Mouse (Mus musculus): ENCODE data around the gene Wdr45.
"Not testable (repeated sequence)": the region's sequence is repeated elsewhere in the genome, so short reads cannot be mapped to it uniquely, and the experiment has no call there.

Gene Wdr45

GRCm38 (mm10) chrX:7714135-7714899 lies at the start of gene Wdr45:
Gene Wdr45, plus strand, starts transcription at chrX:7714333.
- DNase-seq (ENCODE audit: low spot score in 2 of 2): peak; percentile 90 to 91

DNA sequence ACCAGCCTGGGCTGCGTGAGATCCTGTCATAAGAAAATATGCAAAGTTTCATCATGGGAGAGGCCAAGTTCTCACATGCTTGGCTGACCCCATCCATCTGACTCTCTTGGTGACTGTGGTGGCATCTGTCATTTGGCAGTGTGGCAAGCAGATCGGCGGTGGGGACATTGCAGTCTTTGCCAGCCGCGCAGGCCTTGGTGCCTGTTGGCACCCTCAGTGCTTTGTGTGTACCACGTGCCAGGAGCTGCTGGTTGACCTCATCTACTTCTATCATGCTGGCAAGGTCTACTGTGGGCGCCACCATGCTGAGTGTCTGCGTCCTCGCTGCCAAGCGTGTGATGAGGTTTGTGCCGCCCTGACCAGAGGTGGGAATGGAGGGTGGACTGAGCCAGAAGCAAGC lies 49.3 kb upstream of the Wdr45 start:
- no peak for DNase-seq (ENCODE audit: low spot score in 2 of 2)

DNA sequence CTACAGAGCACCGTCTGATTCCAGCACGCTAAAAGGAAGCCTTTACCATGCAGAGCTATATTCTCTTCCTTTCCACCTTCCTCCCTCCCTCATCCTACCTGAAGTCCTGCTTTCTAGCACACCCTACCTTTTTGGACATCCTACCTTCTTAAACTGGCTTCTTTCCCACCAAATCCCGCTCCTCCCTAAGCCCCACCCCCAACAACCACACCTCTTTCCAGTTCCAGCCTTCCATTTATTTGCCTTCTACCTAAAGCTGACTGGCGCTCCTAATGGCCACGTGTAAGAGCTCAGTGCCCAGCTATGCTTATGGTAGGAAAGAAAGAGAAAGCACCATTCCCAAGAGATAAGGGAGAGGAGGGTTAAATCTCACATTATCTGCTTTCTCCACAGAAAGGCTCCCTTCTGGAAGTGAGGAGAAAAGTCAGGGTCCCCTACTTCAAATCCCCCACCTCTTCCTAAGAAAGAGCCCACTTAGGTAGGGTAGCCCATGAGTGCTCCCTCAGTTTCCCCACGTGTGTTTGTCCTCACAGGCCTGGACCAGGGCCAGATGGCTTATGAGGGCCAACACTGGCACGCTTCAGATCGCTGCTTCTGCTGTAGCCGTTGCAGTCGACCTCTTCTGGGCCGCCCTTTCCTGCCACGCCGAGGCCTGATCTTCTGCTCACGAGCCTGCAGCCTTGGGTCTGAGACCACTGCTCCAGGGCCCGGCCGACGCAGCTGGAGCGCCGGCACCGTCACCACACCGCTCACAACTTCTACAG lies 48.2 kb upstream of the Wdr45 start:
- no peak for DNase-seq (ENCODE audit: low spot score in 2 of 2)

DNA sequence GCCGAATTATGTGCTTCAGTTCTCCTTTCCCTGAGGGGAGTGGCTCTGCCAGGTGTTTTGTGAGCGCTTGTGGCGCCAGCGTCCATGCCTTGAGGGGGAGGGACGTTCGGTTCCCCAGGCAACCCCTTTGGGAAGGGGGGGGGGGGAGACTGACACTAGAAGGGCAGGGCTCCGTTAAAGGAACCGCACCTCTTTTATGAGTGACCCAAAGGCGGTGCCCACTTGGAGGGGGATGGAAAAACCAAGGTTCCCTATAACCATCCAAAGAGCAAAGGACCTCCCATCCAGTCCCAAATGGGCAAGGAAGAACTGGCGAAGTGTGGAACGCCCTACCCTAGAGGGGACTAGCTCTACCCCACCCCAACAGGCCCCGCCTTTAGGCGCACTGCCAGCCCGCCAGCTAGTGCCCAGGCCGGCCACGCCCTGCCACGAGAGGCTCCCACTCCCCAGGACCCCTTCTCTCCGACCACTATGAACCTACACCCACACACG lies 43.7 kb upstream of the Wdr45 start:
- peak; percentile 66 to 81 for DNase-seq (ENCODE audit: low spot score in 2 of 2)

DNA sequence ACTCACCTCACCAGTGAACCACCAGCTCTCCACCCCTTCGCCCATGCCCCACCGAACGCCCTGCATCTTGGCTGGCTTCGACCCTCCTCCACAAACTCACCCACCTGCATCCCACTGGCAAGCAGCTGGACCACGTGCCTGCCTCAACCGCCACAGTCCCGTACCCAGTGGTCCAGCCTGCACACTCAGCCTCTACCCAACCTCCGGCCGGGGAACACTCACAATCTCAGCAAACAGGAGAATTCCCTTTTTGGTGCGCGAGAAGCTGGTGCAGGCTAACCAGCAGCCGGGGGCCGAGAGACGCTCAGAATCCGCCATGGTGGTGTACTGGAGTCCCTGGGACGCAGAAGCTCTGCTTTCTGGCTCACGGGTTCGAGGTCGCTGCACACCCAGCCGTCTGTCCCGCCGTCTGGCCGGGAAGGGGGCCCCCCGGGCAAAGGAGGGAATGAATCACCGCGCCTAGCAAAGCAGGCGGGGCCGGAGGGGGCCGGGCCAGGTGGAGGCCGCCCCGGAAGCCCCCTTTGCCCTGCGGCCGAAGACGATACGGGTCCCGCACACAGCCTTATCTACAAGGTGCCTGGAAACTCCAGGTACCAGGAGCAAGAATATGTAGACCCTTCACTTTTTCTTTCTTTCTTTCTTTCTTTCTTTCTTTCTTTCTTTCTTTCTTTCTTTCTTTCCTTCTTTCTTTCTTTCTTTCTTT lies 43.1 kb upstream of the Wdr45 start, which contains the start of gene Plp2:
TSS of gene Plp2 (minus strand) at position 470 of the 703 bp plus-strand sequence.
- peak; percentile 38 to 72 for DNase-seq (ENCODE audit: low spot score in 2 of 2)

GRCm38 (mm10) chrX:7672739-7673138 lies 41.4 kb upstream of the Wdr45 start:
- DNase-seq (ENCODE audit: low spot score in 2 of 2): no peak

DNA sequence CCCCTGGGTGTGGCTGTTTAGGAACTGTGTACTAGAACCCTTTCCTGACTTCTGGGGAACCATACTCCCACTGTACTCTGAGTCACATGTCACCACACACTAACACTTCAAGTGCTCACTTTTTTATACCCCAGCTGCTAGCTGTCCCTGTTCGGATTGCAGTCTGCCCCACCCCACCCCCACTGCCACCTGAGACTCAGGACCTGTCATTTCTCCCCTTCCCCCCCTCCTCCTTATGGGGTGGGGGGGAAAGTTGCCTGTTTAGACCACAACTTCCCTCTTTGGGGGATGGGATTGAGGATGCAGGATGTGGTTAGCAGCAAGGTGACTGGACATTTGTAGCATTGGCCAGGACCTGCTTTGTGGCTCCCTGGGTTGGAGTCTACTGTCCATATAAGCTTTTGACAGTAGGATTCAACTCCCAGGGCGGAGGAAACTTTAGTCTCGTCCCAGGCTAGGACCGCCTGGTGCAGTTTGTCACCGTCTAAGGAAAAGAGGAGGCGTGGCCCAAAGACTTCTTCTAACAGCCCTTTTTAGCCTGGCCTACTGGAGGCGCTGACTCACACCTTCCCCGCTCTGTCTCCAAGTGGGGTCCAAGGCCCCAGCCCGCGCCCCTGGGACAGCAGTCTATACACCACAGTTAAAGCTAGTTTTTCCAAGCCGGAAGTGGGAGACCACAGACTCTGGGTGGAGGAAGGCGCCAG lies 40.4 kb upstream of the Wdr45 start:
- DNase-seq (ENCODE audit: low spot score in 2 of 2): peak; percentile 47 to 68

DNA sequence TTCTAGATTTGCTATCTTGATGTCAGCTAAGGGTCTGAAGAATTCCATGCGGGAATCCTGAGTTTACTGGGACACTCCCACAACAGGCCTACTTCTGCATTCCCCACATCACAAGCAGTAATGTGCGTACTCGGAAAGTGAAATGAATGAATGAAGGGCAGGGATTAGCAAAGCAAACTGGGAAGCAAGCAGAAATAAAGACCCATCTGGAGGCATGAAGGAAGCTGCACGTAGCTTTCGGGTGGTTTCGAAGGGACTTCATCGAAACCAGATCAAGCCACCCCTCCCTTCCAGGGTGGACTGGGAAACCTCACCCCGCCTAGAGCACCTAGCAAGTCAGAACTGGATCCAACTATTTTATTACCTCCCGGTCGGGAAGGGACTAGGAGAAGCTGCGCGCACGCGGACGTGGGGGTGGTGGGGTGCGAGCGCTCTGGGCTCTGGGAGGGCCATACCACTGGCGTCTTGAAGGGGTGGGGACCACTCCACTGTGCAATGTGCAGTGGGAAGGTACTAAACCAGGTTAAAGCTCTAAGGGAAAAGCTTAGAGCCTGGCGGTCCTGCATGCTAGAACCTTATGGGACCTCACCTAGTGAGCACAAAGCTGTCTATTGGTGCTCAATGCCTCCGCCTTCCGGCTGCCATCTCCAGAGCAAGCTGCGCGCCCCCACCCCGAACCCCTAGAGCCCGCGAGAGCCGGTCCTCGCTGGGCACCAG lies 39.7 kb upstream of the Wdr45 start:
- DNase-seq (ENCODE audit: low spot score in 2 of 2): no peak

- DNase-seq (ENCODE audit: low spot score in 2 of 2): no peak
Observed at GRCm38 (mm10) chrX:7675001-7675380, 39.1 kb upstream of the Wdr45 start.

GRCm38 (mm10) chrX:7678986-7679385 lies 35.1 kb upstream of the Wdr45 start:
- DNase-seq (ENCODE audit: low spot score in 2 of 2): no peak

GRCm38 (mm10) chrX:7679405-7680056 lies 34.6 kb upstream of the Wdr45 start:
- peak; percentile 85 to 94 for DNase-seq (ENCODE audit: low spot score in 2 of 2)

GRCm38 (mm10) chrX:7680057-7680412 lies 34.1 kb upstream of the Wdr45 start:
- DNase-seq (ENCODE audit: low spot score in 2 of 2): no peak

GRCm38 (mm10) chrX:7680864-7681263 lies 33.3 kb upstream of the Wdr45 start, which contains the start of gene Magix:
Gene Magix, minus strand, starts transcription at chrX:7681251.
- DNase-seq (ENCODE audit: low spot score in 2 of 2): no peak

DNA sequence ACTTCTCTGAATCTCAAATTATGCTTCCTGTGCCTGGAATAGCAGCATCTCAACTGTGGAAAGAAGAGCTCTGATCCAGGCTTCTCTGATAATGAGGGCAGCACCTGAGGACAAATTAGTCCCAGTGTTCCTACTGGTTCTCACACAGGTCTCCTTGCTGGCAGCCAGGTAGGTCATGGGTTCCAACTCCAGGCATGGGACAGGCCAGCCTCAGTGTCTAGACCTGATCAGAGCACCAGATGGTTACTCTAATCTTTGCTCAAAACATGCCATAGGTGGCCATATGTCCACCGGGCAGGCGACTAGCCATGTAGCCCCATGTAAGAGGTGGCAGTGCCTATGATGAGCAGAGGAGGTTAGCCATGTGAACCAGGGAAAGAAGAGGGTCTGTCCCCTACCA lies 25.8 kb upstream of the Wdr45 start:
- DNase-seq (ENCODE audit: low spot score in 2 of 2): no peak

GRCm38 (mm10) chrX:7690486-7690885 lies 23.6 kb upstream of the Wdr45 start:
- DNase-seq (ENCODE audit: low spot score in 2 of 2): no peak

- DNase-seq (ENCODE audit: low spot score in 2 of 2): peak in 1 of 2 experiments; percentile 18
Observed at GRCm38 (mm10) chrX:7692862-7693261, 21.3 kb upstream of the Wdr45 start.

- no peak for DNase-seq (ENCODE audit: low spot score in 2 of 2)
Observed at GRCm38 (mm10) chrX:7696520-7696919, 17.6 kb upstream of the Wdr45 start.

- DNase-seq (ENCODE audit: low spot score in 2 of 2): peak; percentile 78 to 82
Observed at GRCm38 (mm10) chrX:7696954-7697381, 17.2 kb upstream of the Wdr45 start, which contains the start of gene Gpkow. Gene Gpkow, plus strand, starts transcription at chrX:7697131.

DNA sequence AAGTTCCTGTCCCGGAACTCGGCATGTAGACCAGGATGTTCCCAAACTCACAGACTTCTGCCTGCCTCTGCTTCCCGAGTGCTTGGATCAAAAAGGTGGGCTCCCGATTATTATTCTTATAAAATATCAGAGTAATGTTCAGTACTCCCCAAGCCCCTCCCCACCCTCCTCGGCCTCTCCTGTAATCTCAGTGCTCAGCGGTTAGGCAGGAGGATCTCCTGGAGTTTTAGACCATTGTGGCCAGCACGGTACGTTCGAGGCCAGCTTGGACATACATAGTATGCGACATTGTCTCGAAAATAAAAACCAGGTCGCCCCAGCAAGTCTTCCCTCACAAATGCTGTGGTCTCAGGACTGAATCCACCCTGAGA lies 384 bp upstream of the Wdr45 start:
- DNase-seq (ENCODE audit: low spot score in 2 of 2): not testable (repeated sequence)

DNA sequence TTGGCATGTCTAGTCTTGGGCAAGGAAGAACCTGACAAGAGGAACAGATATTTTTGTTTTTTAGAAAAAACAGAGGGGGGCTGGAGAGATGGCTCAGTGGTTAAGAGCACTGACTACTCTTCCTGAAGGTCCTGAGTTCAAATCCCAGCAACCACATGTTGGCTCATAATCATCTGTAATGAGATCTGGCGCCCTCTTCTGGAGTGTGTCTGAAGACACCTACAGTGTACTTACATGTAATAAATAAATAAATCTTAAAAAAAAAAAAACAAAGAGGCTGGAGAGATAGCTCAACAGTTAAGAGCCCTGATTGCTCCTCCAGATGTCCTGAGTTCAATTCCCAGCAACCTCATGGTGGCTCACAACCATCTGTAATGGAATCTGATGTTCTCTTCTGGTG lies 1.9 kb downstream of the Wdr45 start:
- DNase-seq (ENCODE audit: low spot score in 2 of 2): not testable (repeated sequence)

Data from spleen, postnatal 4 days (tissue).